Comparison of ENCODE assay signal across 10 mouse cellular contexts in the genomic region with DNA sequence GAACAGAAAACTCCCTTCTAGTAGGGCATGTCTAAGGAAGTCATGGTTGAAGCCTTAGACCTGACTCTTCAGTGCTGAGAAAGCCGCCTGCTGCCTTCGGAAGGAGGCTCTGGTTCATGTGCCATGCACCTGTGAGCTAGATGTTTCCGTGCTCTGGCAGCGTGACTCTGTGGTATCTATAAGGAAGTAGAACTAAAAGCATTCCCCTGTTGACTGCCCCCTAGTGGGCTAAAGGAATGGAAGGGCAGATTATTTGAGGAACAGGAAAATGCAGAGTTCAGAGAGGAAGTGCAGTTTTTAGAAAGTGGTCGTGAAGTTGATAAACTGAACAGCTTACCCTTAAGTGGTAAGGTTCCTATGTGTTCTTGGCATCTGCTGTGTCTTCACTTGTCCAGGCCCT. TPM values are rescaled to one million over a fixed set of nuclear protein-coding genes. Genes with fewer than 3 reads are reported as not detected.
DNase-seq lines count a peak whose midpoint lies in the region; ATAC-seq and TF ChIP-seq lines count a peak whose summit lies in the region.
"Had no signal": no experiment of that assay in that cellular context is flagged by ENCODE, and none has a peak within 500 bp of the region (broad histone marks: within the 10 kb centered on the region; RNA-seq: fewer than 3 reads in every experiment).

No protein-coding gene starts in this region.

- TF ChIP-seq EP300 in liver, embryonic 14.5 days (IDR thresholded peaks at IDR 0.05; ENCODE audit: low read depth) = no peak

- no peaks in the 10 kb centered on the region; the same call in 1 of the 2 replicates for H3K36me3 ChIP-seq in liver, embryonic 14.5 days (replicated peaks; ENCODE audit: control insufficient read depth, insufficient read depth, low read depth)
- H3K36me3 ChIP-seq in midbrain, embryonic 15.5 days (replicated peaks) = peaks cover 9% of the 10 kb centered on the region; the same call in 1 of the 2 replicates

- ATAC-seq in liver, embryonic 14.5 days (ENCODE audit: insufficient read depth) = no peak
- no peak for ATAC-seq in midbrain, embryonic 15.5 days (replicated peaks)

- DNase-seq in gastrocnemius, postnatal 10 days = peak; percentile 30
- no peak for DNase-seq in gastrocnemius, postnatal 25 days
- peak; percentile 84 to 90 for DNase-seq in B cell, adult 2 months
- DNase-seq in T-cell, adult 2 months (ENCODE audit: low spot score) = peak; percentile 70
- DNase-seq in heart, adult 9 months (ENCODE audit: low spot score in 2 of 2) = peak; percentile 24 to 27
- peak; percentile 36 to 46 (median 44) for DNase-seq in liver, embryonic 14.5 days (ENCODE audit: low read depth in 3 of 3, low spot score in 3 of 3)
- peak; percentile 46 to 64 for DNase-seq in spleen, adult 18-20 months

- H3K9me3 ChIP-seq in liver, embryonic 14.5 days (ENCODE audit: control insufficient read depth, low read length) = no peaks in the 10 kb centered on the region
- H3K9me3 ChIP-seq in midbrain, embryonic 15.5 days = no peaks in the 10 kb centered on the region
- H3K9me3 ChIP-seq: embryonic facial prominence, embryonic 12.5 days; limb, embryonic 15.5 days had no signal

- peak; percentile 70 for TF ChIP-seq CTCF in liver, embryonic 14.5 days (IDR thresholded peaks at IDR 0.05; ENCODE audit: low read depth)

- H3K4me1 ChIP-seq in liver, embryonic 14.5 days (replicated peaks; ENCODE audit: control insufficient read depth in 2 of 2, insufficient read depth in 2 of 2, low read length in 1 of 2) = no peaks in the 10 kb centered on the region
- no peaks in the 10 kb centered on the region for H3K4me1 ChIP-seq in midbrain, embryonic 15.5 days
- H3K4me1 ChIP-seq: embryonic facial prominence, embryonic 12.5 days; limb, embryonic 15.5 days had no signal

- no peak overlapping the region for H3K9ac ChIP-seq in liver, embryonic 14.5 days (replicated peaks)
- H3K9ac ChIP-seq in midbrain, embryonic 15.5 days = no peak overlapping the region
- H3K9ac ChIP-seq: embryonic facial prominence, embryonic 12.5 days; limb, embryonic 15.5 days had no signal

- H3K4me2 ChIP-seq in liver, embryonic 14.5 days (ENCODE audit: low read depth) = no peak overlapping the region
- no peak overlapping the region for H3K4me2 ChIP-seq in midbrain, embryonic 15.5 days
- H3K4me2 ChIP-seq: embryonic facial prominence, embryonic 12.5 days; limb, embryonic 15.5 days had no signal

- 29% methylated on average over 5 of the region's 5 CpGs for WGBS in liver, embryonic 14.5 days (ENCODE audit: insufficient replicate concordance)
- 86% methylated on average over 5 of the region's 5 CpGs for WGBS in midbrain, embryonic 15.5 days

- H3K4me3 ChIP-seq in liver, embryonic 14.5 days (ENCODE audit: insufficient read depth in 1 of 2, low read depth in 2 of 2, low read length in 2 of 2) = no peak overlapping the region
- no peak overlapping the region for H3K4me3 ChIP-seq in midbrain, embryonic 15.5 days
- H3K4me3 ChIP-seq: embryonic facial prominence, embryonic 12.5 days; limb, embryonic 15.5 days had no signal

- H3K27ac ChIP-seq in liver, embryonic 14.5 days = no peak overlapping the region
- no peak overlapping the region for H3K27ac ChIP-seq in midbrain, embryonic 15.5 days
- H3K27ac ChIP-seq: embryonic facial prominence, embryonic 12.5 days; limb, embryonic 15.5 days had no signal

- no peaks in the 10 kb centered on the region for H3K27me3 ChIP-seq in liver, embryonic 14.5 days (ENCODE audit: control insufficient read depth, insufficient read depth, low read length)
- H3K27me3 ChIP-seq in midbrain, embryonic 15.5 days (replicated peaks) = no peaks in the 10 kb centered on the region
- H3K27me3 ChIP-seq: embryonic facial prominence, embryonic 12.5 days; limb, embryonic 15.5 days had no signal

RNA-seq across cellular contexts. Expression of a gene that starts 54.9 kb away (rescaled TPM):
- total RNA-seq in gastrocnemius, postnatal 10 days (2021) = not detected
- total RNA-seq in gastrocnemius, postnatal 25 days (2021) = not detected
- polyA plus RNA-seq in liver, embryonic 14.5 days (2012; rRNA removed) = 3.6 and 4.1 TPM in 2 replicates
- 2.2 and 2.9 TPM in 2 replicates for polyA plus RNA-seq in liver, embryonic 14.5 days (2014; fragmentation: Nextera tagmentation; extraction: Ambion mirVana)
- 0.08 TPM in 1 of 2 replicates, not detected in the other for polyA plus RNA-seq in midbrain, embryonic 15.5 days (2015; fragmentation: Nextera tagmentation; extraction: Ambion mirVana)
- polyA plus RNA-seq: embryonic facial prominence, embryonic 12.5 days; limb, embryonic 15.5 days had no signal
